Mouse (Mus musculus) cerebellum, adult 2 months (tissue): Measurements from ENCODE around the gene Tns2. TPM values are rescaled to one million over a fixed set of nuclear protein-coding genes. Genes with fewer than 3 reads are reported as not detected.
A peak's percentile ranks its signal among the peaks of the same experiment; 100 is the strongest.

Experiments used
- DNase-seq, 2 experiments: peaks; one replicate each; pipeline ENCODE4 v3.0.0; 2021
- H3K27ac ChIP-seq: fragments of 200-500 bp; 2 replicates; pipeline ENCODE4 v1.5.1; 2012; ENCODE audit warnings: low read length, control low read depth, inconsistent platforms; ENCODE audit not compliant: insufficient read depth
- H3K27me3 ChIP-seq: fragments of 200-500 bp; 2 replicates; pipeline ENCODE4 v1.6.1; 2012; ENCODE audit warnings: inconsistent platforms, mild to moderate bottlenecking, low read length, moderate library complexity; ENCODE audit not compliant: control insufficient read depth, insufficient read depth
- H3K4me1 ChIP-seq: fragments of 200-500 bp; 2 replicates; pipeline ENCODE4 v1.6.1; 2011; ENCODE audit warnings: low read length; ENCODE audit not compliant: control insufficient read depth, insufficient read depth
- H3K4me3 ChIP-seq: fragments of 200-500 bp; replicated peaks from 2 replicates; pipeline ENCODE3; 2011; ENCODE audit warnings: mild to moderate bottlenecking, low read depth, low read length, control low read depth; ENCODE audit not compliant: insufficient read depth
- CTCF ChIP-seq: fragments of 200-500 bp; IDR thresholded peaks from 2 replicates; pipeline ENCODE4 v1.5.1; 2011; ENCODE audit warnings: low read depth, mild to moderate bottlenecking, control low read depth, low read length, moderate library complexity, borderline replicate concordance; ENCODE audit not compliant: insufficient read depth
- POLR2A ChIP-seq: fragments of 200-500 bp; IDR thresholded peaks from 2 replicates; pipeline ENCODE4 v1.6.1; 2011; ENCODE audit warnings: low read length, control low read depth, borderline replicate concordance; ENCODE audit not compliant: insufficient read depth
- WGBS: fragments of 180-500 bp; shearing (Covaris S2); methylation state at CpG from one replicate; pipeline ENCODE4 v1.1.7; 2018; 5-methylcytosine and 5-hydroxymethylcytosine counted together
- polyA plus RNA-seq: library from polyadenylated mRNA; depleted of rRNA; stranded (reverse); fragments of >200 nt; gene quantifications from 2 replicates; pipeline ENCODE4 v1.2.3, GENCODE M21; 2012

The Tns2 gene
- polyA plus RNA-seq, 1 experiment = 33.7 TPM

GRCm38 (mm10) chr15:102097147-102097915 is 2.9 kb upstream of the Tns2 start:
- 70% methylated on average over 8 of the region's 8 CpGs for WGBS
- no peaks in the 10 kb centered on the region for H3K4me1 ChIP-seq
- DNase-seq = peak in 1 of 2 experiments; percentile 2
- H3K4me3 ChIP-seq = no peak overlapping the region
- no peak overlapping the region for H3K27ac ChIP-seq
- TF ChIP-seq CTCF (no peak), POLR2A (no peak)
- no peaks in the 10 kb centered on the region for H3K27me3 ChIP-seq

DNA sequence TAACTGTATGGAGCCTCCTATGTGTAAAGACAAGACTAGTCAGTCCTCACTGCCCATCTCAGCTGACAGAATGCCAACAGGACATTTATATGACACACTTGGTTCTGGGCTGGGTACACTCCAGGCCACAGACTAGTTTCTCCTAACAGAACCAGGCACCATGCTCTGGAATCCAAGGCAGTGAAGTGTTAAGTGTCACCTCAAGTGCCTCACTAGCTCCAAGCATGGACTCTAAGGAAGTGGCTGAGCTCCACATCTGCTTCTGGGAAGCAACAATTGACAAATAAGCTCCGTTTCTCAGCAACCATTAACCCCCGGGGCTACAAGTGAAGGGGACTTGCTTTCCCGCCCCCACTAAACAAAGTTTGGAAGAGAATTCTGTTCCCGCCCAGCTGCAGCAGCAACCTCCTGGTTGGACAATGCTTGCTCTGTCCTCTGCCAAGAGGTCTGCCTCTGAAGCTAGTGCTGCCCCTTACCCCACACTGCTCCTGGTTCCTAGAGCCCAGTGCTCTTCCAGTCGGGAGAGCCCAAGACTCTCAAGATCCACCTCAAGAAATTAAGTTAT is 2.1 kb upstream of the Tns2 start:
- TF ChIP-seq POLR2A (no peak), CTCF (no peak)
- H3K27me3 ChIP-seq = no peaks in the 10 kb centered on the region
- DNase-seq = no peak
- no peaks in the 10 kb centered on the region for H3K4me1 ChIP-seq
- WGBS = 33% methylated on average over 5 of the region's 5 CpGs
- H3K27ac ChIP-seq = no peak overlapping the region
- H3K4me3 ChIP-seq = no peak overlapping the region

DNA sequence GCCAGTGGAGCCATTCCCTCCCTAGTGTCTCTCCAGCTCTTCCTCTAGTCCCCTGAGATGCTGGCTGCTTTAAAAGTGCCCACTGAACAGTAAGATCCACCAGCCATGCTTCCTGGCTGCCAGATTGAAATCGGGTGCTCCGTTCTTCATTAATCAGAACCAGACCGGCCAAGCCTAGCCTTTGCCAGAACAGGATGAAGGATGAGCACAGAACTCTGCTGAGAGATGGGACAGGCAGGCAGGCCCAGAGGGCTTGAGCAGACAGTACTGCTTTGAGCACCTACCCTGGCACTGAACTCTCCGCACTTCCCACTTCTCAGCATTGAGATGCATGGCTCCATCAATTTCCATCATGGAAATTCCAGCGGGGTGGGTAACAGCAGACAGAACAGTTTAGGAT is 953 bp upstream of the Tns2 start:
- no peak overlapping the region for H3K27ac ChIP-seq
- peak in 1 of 2 experiments; percentile 5 for DNase-seq
- H3K27me3 ChIP-seq = no peaks in the 10 kb centered on the region
- TF ChIP-seq CTCF = no peak
- H3K4me1 ChIP-seq = no peaks in the 10 kb centered on the region
- WGBS = 60% methylated on average over 5 of the region's 5 CpGs
- H3K4me3 ChIP-seq = no peak overlapping the region

- DNase-seq = no peak
- 33% methylated on average over 8 of the region's 8 CpGs for WGBS
- Histone ChIP-seq H3K27me3 (no peaks in the 10 kb centered on the region), H3K4me3 (peak overlapping the region; percentile 66), H3K4me1 (no peaks in the 10 kb centered on the region), H3K27ac (no peak overlapping the region)
- no peak for TF ChIP-seq CTCF
- no peak for TF ChIP-seq POLR2A
These were observed 447 bp upstream of the Tns2 start for GRCm38 (mm10) chr15:102099771-102100160.

DNA sequence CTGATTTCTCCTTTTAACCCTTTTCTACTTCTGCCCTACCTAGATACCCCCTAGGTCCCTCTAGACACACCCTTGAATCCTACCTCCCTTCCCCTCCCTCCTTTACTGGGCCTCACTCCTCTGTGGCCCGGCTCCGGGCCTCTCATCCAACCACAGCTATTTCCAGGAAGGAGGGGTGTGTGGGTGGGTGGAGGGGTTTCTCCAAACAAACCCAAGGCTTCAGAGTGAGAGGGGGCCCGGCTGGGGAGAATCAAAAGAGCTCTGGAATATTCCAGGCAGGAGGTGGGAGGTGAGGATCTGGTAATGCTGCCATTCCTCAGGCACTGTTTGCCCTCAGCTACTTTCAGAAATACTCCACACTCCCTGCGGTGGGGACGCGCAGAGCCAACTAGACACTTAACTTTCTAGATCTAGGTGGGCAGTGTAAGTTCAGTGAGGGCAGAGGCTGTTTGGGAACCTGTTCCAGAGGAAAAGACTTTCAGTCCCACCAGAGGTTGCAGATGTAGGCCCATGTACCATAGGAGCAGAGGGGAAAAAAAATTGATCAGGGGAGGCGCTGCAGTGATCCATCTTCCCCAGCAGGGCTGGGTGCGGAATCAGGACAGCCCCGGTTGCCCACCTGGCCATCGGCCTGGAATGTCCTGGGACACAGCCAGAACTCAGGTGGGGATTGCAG is 921 bp downstream of the Tns2 start:
- WGBS = 54% methylated on average over 10 of the region's 10 CpGs
- 0 out of 2 replicates have a peak, but pooled peaks cover 3% of the 10 kb centered on the region for H3K4me1 ChIP-seq
- peak in 1 of 2 experiments; percentile 20 for DNase-seq
- no peak overlapping the region for H3K4me3 ChIP-seq
- H3K27me3 ChIP-seq = no peaks in the 10 kb centered on the region
- TF ChIP-seq POLR2A (no peak), CTCF (no peak)
- H3K27ac ChIP-seq = peak overlapping the region; percentile 19; the same call in 1 of the 2 replicates

DNA sequence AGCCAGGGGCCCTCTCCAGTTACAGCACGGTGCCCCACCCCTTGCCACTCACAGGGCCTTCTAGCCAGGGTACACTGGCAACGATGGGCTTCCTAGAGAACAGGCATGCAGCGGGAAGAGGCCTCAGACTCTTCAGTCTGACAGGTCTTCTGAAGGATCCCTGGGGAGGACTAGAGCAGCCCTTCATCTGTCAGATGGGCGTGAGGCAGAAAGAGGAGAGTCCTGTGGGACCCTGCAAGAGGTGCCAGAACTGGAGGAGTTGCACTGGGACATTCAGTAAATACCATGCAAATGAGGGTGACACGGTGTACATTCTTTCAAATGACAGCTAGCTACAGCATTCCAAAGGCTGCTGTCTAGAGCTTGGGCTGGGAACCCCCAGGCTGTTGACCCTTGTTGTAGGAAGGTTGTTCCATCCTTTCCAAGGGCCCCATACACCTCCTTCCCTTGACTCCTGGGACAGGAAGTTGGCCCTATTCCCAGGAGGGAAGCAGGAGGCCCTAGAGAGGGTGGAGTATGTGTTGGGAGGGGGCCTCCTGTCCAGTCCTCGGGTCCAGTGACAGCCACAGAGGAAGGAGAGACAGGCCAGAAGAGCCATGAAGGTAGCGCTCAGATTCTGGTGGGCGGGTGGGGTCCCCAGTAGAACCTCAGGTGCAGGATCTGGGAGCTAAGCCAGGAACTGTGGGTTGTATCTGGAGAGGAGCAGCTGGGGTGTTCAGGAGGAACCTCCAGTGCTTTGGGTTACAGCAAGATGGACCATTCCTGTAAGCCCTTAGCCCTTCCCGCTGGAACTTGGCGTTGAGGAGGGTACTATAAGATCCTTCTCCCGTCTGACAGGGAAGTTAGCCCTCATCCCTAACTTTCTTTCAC is 1.7 kb downstream of the Tns2 start:
- no peaks in the 10 kb centered on the region for H3K27me3 ChIP-seq
- TF ChIP-seq POLR2A (no peak), CTCF (no peak)
- H3K4me1 ChIP-seq = 0 out of 2 replicates have a peak, but pooled peaks cover 6% of the 10 kb centered on the region
- peak overlapping the region; percentile 50; the same call in 1 of the 2 replicates for H3K27ac ChIP-seq
- peak in 1 of 2 experiments; percentile 20 for DNase-seq
- H3K4me3 ChIP-seq = no peak overlapping the region
- WGBS = 53% methylated on average over 11 of the region's 11 CpGs

- WGBS = 58% methylated on average over 6 of the region's 6 CpGs
- Histone ChIP-seq H3K27ac (peak overlapping the region; percentile 61), H3K4me1 (peaks cover 7% of the 10 kb centered on the region; the same call in 1 of the 2 replicates)
These were observed 2.4 kb downstream of the Tns2 start for GRCm38 (mm10) chr15:102102548-102103121.

More at GRCm38 (mm10) chr15:102102548-102103121, 2.4 kb downstream of the Tns2 start:
- H3K27me3 ChIP-seq = no peaks in the 10 kb centered on the region
- peak in 1 of 2 experiments; percentile 14 for DNase-seq
- no peak overlapping the region for H3K4me3 ChIP-seq
- no peak for TF ChIP-seq CTCF
- TF ChIP-seq POLR2A = no peak
